Mouse (Mus musculus): Measurements from ENCODE around the gene Nol3. TPM values are rescaled to one million over a fixed set of nuclear protein-coding genes. Genes with fewer than 3 reads are reported as not detected.

Gene Nol3
- polyA plus RNA-seq, 1 experiment from 2014 or later: 1.4 TPM

DNA sequence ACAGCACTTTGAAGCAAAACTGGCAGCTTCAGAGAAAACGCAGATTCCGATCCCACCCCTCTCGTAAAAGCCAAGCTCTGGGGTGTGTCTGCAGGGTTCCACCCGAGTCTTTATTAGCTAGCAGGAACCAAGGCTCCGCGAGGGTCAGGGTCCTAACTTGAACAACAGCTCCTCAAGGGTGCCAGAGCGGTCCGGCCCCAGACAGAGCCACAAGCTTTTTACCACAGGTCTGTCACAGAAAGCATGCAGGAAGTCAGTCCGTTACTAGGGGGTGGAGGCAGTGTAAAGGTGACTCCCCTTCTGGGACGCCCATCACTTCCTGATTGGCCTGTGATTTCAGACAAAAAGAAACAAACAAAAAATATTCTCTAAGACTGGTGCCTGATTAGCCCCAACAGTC is 10.8 kb upstream of the Nol3 start:
- no peak overlapping the region; the same call in 1 of the 2 replicates for H3K9ac ChIP-seq
- WGBS: 11% methylated on average over 10 of the region's 10 CpGs
- peak overlapping the region; percentile 66 for H3K4me3 ChIP-seq (replicated peaks)
- no peak for ATAC-seq (ENCODE audit: insufficient read depth, low FRiP score, low read depth)
- no peak overlapping the region for H3K27ac ChIP-seq
- peak overlapping the region; percentile 86 for H3K4me2 ChIP-seq
- no peaks in the 10 kb centered on the region for H3K9me3 ChIP-seq
- no peaks in the 10 kb centered on the region for H3K36me3 ChIP-seq
- peaks cover 32% of the 10 kb centered on the region for H3K4me1 ChIP-seq
- H3K27me3 ChIP-seq (replicated peaks): peaks cover 52% of the 10 kb centered on the region

DNA sequence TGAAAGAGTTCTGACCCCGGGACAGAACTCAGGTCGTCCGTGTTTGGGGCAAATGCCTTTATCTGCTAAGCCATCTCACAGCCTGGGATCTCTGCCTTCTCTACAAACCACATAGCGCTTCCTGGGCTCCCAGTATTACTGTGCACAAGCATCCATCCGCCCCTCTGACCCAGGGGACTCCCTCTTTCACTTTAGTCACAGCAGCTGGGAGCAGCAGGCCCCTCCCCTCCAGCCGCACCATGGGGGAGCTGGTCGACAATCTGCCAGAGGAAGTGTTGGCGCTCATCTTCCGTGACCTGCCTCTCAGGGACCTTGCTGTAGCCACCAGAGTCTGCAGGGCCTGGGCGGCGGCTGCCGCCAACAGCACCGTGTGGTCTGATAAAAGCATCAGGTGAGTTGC is 9.2 kb upstream of the Nol3 start:
- WGBS: 37% methylated on average over 13 of the region's 13 CpGs
- H3K27me3 ChIP-seq (replicated peaks): peaks cover 59% of the 10 kb centered on the region
- H3K4me1 ChIP-seq: peaks cover 40% of the 10 kb centered on the region
- no peaks in the 10 kb centered on the region for H3K9me3 ChIP-seq
- H3K4me2 ChIP-seq: no peak overlapping the region
- no peak overlapping the region for H3K27ac ChIP-seq
- no peak overlapping the region for H3K9ac ChIP-seq
- H3K36me3 ChIP-seq: no peaks in the 10 kb centered on the region
- no peak overlapping the region for H3K4me3 ChIP-seq (replicated peaks)
- ATAC-seq (ENCODE audit: insufficient read depth, low FRiP score, low read depth): no peak

GRCm38 (mm10) chr8:105268342-105269074 is 7.4 kb upstream of the Nol3 start:
- no peak for ATAC-seq (ENCODE audit: insufficient read depth, low FRiP score, low read depth)
- H3K4me3 ChIP-seq (replicated peaks): peak overlapping the region; percentile 44
- no peaks in the 10 kb centered on the region for H3K9me3 ChIP-seq
- WGBS: 3% methylated on average over 65 of the region's 65 CpGs
- H3K4me2 ChIP-seq: peak overlapping the region; percentile 89
- no peaks in the 10 kb centered on the region for H3K36me3 ChIP-seq
- H3K4me1 ChIP-seq: peaks cover 40% of the 10 kb centered on the region
- peaks cover 69% of the 10 kb centered on the region for H3K27me3 ChIP-seq (replicated peaks)
- no peak overlapping the region for H3K9ac ChIP-seq
- H3K27ac ChIP-seq: no peak overlapping the region

DNA sequence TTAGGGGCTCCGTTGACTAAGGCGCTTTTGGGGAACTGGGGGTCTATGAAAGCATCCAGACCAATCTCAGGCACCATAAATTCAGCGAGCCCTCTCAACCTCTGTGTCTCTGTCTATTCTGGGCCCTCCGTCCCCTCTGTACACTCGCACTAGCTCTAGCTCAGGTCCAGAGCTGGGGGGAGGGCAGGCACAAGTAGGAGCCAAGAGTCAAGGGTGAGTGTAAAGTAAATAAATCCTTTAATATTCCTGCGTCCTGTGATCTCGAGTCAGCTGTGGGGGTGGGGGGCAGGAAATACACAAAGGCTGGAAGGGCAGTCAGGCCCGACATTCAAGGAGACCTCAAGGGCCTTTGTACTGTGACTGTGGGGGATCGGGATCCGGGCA is 6.9 kb upstream of the Nol3 start:
- peaks cover 36% of the 10 kb centered on the region for H3K4me1 ChIP-seq
- no peak overlapping the region for H3K9ac ChIP-seq
- H3K9me3 ChIP-seq: no peaks in the 10 kb centered on the region
- peak overlapping the region; percentile 44 for H3K4me3 ChIP-seq (replicated peaks)
- H3K4me2 ChIP-seq: peak overlapping the region; percentile 89
- WGBS: 5% methylated on average over 10 of the region's 10 CpGs
- ATAC-seq (ENCODE audit: insufficient read depth, low FRiP score, low read depth): no peak
- H3K27me3 ChIP-seq (replicated peaks): peaks cover 73% of the 10 kb centered on the region
- no peaks in the 10 kb centered on the region for H3K36me3 ChIP-seq
- no peak overlapping the region for H3K27ac ChIP-seq

DNA sequence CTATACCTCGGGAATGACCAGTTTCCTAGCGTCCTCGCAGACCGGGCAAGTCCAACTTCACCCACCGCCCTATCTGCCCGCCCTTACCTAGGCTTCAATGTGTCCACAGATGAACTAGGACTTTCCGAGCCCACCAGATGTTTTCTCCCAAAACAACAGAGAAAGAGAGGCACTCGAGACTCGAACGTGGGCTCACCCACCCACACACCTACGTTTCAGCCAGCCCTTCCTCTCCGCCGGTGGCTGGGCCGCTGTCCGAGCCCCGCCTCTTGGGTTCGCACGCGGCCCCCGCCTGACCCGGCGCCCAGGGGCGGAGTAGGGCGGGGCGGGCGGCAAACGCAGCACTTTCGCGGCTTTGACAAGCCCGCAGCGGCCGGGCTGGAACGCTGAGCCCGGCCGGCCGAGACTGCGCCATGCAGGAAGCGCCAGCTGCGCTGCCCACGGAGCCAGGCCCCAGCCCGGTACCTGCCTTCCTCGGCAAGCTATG is 6.4 kb upstream of the Nol3 start, which contains the start of gene Hsf4:
Gene Hsf4, plus strand, starts transcription at position 341 of the 487 bp plus-strand sequence.
- peaks cover 78% of the 10 kb centered on the region for H3K27me3 ChIP-seq (replicated peaks)
- H3K9ac ChIP-seq: peak within 1 kb of the TSS; percentile 13; the same call in 1 of the 2 replicates
- no peak within 1 kb of the TSS for H3K27ac ChIP-seq
- ATAC-seq (ENCODE audit: insufficient read depth, low FRiP score, low read depth): peak; percentile 50
- 1% methylated on average over 42 of the region's 42 CpGs for WGBS
- H3K36me3 ChIP-seq: no peaks in the 10 kb centered on the region
- peaks cover 36% of the 10 kb centered on the region for H3K4me1 ChIP-seq
- H3K4me3 ChIP-seq (replicated peaks): peak within 1 kb of the TSS; percentile 44
- peak within 1 kb of the TSS; percentile 89 for H3K4me2 ChIP-seq
- H3K9me3 ChIP-seq: no peaks in the 10 kb centered on the region

- ATAC-seq (ENCODE audit: insufficient read depth, low FRiP score, low read depth): no peak
- H3K36me3 ChIP-seq: no peaks in the 10 kb centered on the region
- WGBS: 8% methylated on average over 39 of the region's 39 CpGs
- H3K4me3 ChIP-seq (replicated peaks): peak overlapping the region; percentile 44
- peaks cover 36% of the 10 kb centered on the region for H3K4me1 ChIP-seq
- peaks cover 86% of the 10 kb centered on the region for H3K27me3 ChIP-seq (replicated peaks)
- H3K27ac ChIP-seq: no peak overlapping the region
- H3K4me2 ChIP-seq: peak overlapping the region; percentile 89
- H3K9me3 ChIP-seq: no peaks in the 10 kb centered on the region
- no peak overlapping the region for H3K9ac ChIP-seq
These were observed 5.6 kb upstream of the Nol3 start for GRCm38 (mm10) chr8:105270101-105270915.

GRCm38 (mm10) chr8:105270916-105271186 is 5.1 kb upstream of the Nol3 start:
- Histone ChIP-seq H3K4me3 (replicated peaks) (0 out of 2 replicates have a peak overlapping the region, but pooled peaks have one; percentile 44), H3K4me1 (peaks cover 39% of the 10 kb centered on the region), H3K4me2 (peak overlapping the region; percentile 89; the same call in 1 of the 2 replicates), H3K36me3 (no peaks in the 10 kb centered on the region), H3K9ac (no peak overlapping the region), H3K27me3 (replicated peaks) (peaks cover 90% of the 10 kb centered on the region), H3K27ac (no peak overlapping the region), H3K9me3 (no peaks in the 10 kb centered on the region)
- 4% methylated on average over 11 of the region's 11 CpGs for WGBS
- no peak for ATAC-seq (ENCODE audit: insufficient read depth, low FRiP score, low read depth)

DNA sequence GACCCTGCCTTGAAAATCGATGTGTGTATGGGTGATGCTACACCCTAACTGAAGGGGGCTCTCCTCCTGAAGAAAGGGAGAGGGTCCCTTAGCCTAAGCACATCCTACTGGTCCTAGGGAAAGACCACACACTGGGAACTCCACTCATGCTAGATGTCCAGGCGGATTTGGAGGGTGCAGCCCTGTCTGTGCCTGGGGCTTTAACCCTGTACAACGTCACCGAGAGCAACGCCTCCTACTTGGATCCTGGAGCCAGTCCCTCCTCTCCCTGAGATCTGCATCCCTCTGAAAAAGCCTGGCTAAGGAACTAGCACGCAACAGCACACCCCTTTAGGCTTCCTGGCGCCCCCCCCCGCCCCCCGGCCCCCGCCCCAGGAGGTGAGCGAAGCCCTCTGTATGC is 553 bp upstream of the Nol3 start:
- H3K4me3 ChIP-seq (replicated peaks): no peak overlapping the region
- H3K4me1 ChIP-seq: peaks cover 31% of the 10 kb centered on the region
- H3K4me2 ChIP-seq: peak overlapping the region; percentile 81
- no peaks in the 10 kb centered on the region for H3K36me3 ChIP-seq
- H3K9ac ChIP-seq: no peak overlapping the region
- no peak overlapping the region for H3K27ac ChIP-seq
- WGBS: 10% methylated on average over 11 of the region's 11 CpGs
- ATAC-seq (ENCODE audit: insufficient read depth, low FRiP score, low read depth): no peak
- no peaks in the 10 kb centered on the region for H3K9me3 ChIP-seq
- H3K27me3 ChIP-seq (replicated peaks): peaks cover 89% of the 10 kb centered on the region

GRCm38 (mm10) chr8:105276292-105277120 is 566 bp downstream of the Nol3 start:
- H3K27me3 ChIP-seq (replicated peaks): peaks cover 78% of the 10 kb centered on the region
- H3K27ac ChIP-seq: no peak overlapping the region
- no peaks in the 10 kb centered on the region for H3K9me3 ChIP-seq
- H3K4me2 ChIP-seq: peak overlapping the region; percentile 81
- H3K36me3 ChIP-seq: 0 out of 2 replicates have a peak, but pooled peaks cover 2% of the 10 kb centered on the region
- H3K4me1 ChIP-seq: peaks cover 26% of the 10 kb centered on the region
- ATAC-seq (ENCODE audit: insufficient read depth, low FRiP score, low read depth): peak; percentile 36; the same call in 1 of the 2 replicates
- H3K4me3 ChIP-seq (replicated peaks): peak overlapping the region; percentile 42
- no peak overlapping the region for H3K9ac ChIP-seq
- WGBS: 4% methylated on average over 30 of the region's 30 CpGs

DNA sequence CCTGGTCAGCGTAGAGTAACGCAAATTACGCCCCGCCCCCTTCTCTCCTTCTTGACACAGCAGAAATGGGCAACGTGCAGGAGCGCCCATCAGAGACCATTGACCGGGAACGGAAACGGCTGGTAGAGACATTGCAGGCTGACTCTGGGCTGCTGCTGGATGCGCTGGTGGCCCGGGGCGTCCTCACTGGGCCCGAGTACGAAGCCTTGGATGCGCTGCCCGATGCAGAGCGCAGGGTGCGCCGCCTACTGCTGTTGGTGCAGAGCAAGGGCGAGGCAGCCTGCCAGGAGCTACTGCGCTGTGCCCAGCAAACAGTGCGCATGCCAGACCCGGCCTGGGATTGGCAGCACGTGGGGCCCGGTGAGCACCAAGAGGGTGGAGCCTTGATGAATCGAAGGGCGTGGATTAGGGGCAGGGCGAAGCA is 3.0 kb downstream of the Nol3 start:
- Histone ChIP-seq H3K4me3 (replicated peaks) (peak overlapping the region; percentile 18; the same call in 1 of the 2 replicates), H3K9me3 (no peaks in the 10 kb centered on the region), H3K36me3 (0 out of 2 replicates have a peak, but pooled peaks cover 11% of the 10 kb centered on the region), H3K27ac (no peak overlapping the region), H3K9ac (no peak overlapping the region), H3K4me1 (peaks cover 30% of the 10 kb centered on the region), H3K4me2 (peak overlapping the region; percentile 55), H3K27me3 (replicated peaks) (peaks cover 58% of the 10 kb centered on the region)
- ATAC-seq (ENCODE audit: insufficient read depth, low FRiP score, low read depth): peak; percentile 73
- WGBS: 3% methylated on average over 28 of the region's 28 CpGs

GRCm38 (mm10) chr8:105280567-105280966 is 4.6 kb downstream of the Nol3 start:
- Histone ChIP-seq H3K27me3 (replicated peaks) (peaks cover 42% of the 10 kb centered on the region), H3K9me3 (no peaks in the 10 kb centered on the region), H3K27ac (no peak overlapping the region), H3K4me1 (peaks cover 24% of the 10 kb centered on the region), H3K4me2 (no peak overlapping the region), H3K4me3 (replicated peaks) (no peak overlapping the region), H3K36me3 (0 out of 2 replicates have a peak, but pooled peaks cover 11% of the 10 kb centered on the region), H3K9ac (no peak overlapping the region)
- ATAC-seq (ENCODE audit: insufficient read depth, low FRiP score, low read depth): no peak
- WGBS: 67% methylated on average over 3 of the region's 3 CpGs

Data from stomach, embryonic 15.5 days (tissue).